Mouse (Mus musculus) heart, postnatal 4 days (tissue): ENCODE measurements around the gene Aloxe3. TPM values are rescaled to one million over a fixed set of nuclear protein-coding genes. Genes with fewer than 3 reads are reported as not detected.
A peak's percentile ranks its signal among the peaks of the same experiment; 100 is the strongest.

Experiments
- DNase-seq: peaks from one replicate; pipeline ENCODE4 v3.0.0; 2021
- total RNA-seq, 2 experiments: library from RNA; stranded (reverse); gene quantifications; 2 replicates each; pipeline ENCODE4 v1.2.3; 2021

Aloxe3 gene
- total RNA-seq, 2 experiments from 2014 or later, result 0.45 TPM; not detected in 1

GRCm38 (mm10) chr11:69095511-69096231, 30.0 kb upstream of the Aloxe3 start:
- DNase-seq, result peak; percentile 47

DNA sequence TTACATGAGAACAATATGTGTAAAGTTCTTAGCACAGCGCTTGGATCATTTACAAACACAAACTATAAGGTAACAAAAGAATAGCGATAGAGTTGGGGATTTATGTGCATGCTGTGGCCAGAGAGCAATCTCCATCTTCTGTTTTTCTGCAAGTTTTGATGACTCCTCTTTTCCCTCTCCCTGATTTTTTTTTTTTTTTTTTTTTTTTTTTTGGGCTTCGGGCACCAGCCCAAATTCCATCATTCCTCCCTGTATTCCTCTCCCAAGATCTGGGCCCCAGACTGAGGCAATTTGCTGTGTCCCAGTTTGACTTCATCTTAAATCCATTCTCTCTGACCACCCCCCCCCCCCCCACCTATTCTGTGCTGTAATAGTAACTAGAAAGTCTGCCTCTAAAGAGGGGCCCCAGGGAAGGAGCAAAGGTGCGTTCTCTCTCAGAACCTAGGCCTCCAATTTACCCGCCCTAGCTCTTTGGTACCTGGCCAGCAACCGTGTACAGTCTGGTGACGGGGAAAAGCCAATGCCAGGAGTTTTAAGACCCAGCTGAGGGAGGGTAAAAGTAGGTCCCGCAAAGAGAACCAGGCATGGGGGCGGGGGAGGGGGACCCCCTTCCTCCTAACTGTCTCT, 29.2 kb upstream of the Aloxe3 start:
- DNase-seq, result no peak

DNA sequence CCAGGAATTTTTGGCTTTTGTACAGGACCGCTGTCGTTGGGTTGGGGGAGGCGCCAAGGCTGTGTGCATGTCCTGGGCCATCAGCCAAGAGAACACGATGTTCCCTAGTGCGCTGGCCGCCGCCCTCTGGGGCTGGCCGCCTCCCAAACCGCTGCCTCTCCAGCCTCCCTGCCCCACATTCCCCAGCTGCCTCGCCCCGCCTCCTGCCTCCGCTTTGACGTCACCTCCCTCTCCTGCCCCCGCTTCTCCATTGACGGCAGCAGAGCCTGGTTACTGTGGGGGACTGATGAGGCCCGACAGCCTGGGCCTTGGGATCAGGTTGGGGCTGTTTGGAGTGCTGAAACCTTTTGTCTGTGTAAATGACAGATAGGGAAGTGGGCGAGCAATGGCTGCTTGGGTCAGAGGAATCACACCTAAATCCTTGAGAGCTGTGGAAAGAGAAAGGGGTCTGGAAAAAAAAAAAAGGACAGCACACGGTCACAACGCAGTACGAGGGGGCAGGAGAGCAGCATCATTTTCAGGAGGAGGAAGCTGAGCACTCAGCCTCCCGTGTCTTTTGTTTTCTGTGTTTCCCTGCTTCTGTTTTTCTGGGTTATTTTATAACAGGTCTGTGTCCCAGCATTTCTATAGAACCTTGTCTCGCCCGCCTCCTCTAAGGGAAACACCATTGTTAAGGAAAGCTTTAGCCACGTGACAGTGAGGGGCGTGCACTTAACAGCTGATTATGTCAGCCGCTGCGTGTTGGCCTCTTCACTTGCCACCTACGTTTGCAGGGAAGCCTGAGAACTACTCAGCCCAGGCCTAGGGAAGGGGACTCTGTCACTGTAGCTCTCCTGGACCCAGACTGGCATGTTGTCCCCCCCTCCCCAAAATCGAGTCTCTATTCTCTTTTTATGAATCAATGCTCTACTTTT, 28.5 kb upstream of the Aloxe3 start:
- peak; percentile 100 for DNase-seq

DNA sequence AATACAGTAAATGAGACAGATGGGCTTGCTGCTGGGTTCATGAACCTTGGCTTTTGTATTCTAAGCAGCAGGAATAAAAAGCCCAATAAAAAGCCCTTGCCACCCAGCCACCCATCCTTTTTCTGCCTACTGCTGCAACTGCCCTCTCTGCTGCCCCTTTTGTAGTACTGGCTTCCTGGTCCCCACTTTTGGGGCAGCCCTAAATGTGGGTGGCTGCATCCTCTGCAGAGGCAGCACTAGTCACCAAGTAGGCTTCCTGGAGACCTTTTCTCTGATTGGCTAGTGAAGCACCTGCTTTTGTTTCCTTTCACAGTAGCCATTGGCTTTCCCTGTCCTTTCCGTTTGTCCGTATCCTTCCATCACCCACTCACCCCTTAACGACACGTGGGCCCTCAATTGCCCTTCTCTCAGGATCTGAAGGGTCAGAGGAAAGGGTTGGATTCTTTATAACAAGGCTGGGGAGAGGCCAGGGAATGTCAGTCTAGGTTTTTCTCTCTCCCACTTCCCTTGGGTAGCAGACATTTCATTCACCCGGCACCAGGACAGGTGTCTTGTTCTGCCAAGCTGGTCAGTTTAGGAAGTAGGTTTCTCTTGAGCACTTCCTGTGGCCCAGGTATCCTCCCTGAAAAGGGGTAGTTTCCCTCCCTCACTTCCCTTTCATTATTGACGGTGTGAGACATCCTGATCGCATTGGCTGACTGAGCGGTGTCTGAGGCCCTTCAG, 27.5 kb upstream of the Aloxe3 start:
- DNase-seq, result peak; percentile 26

DNA sequence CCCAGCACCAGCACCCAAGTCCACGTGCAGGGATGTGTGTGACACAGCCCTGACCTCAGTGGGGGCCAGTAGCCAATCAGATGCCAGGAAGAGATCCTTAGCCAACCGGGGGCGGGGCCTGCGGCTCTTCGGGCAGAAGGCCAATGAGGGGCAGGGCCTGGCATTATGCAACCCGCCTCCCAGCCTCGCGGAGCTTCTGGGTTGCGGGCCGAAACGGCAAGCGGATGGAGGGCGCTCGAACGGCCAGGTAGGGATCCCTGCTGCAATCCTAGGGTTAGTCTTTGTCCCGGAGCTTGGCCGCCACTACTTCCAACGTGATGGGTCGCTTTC, 27.0 kb upstream of the Aloxe3 start:
- peak; percentile 99 for DNase-seq

DNA sequence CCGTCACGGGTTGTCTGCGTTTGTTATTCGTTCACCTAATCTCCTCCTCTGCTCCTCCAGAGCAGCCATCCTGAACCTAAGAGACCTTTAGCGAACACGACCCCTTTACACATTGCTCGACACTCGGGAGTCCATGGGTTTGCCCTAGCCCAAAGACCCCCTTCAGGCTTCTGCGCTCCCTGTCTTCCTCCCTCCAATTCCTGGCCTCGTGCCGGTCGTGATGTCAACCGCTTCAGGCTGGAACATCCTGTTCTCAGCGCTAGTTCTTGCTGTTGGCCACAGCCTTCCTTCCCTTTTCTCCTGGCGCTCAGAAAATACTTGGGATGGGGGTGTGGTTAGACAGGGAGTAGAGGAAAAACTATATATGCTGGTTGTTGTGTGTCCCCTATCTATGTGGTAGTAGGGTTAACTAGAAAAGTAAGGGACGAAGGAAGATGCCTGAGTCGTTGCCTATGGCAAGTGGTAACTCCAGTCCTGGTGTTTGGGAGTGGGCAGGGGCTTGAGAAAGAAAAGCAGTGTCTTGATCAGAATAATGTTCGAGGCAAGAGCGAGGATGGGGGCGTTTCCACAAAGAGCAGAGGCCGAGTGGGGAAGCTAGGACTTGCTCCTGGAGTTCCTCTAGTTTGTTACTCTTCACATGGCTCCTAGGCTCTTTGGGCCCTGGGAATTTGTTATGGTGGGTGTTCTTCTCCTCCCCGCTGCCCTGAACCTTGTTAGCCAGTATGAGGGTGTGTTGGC, 26.4 kb upstream of the Aloxe3 start:
- DNase-seq, result peak; percentile 93

- peak; percentile 97 for DNase-seq
These were observed 25.8 kb upstream of the Aloxe3 start for GRCm38 (mm10) chr11:69099915-69100345.

DNA sequence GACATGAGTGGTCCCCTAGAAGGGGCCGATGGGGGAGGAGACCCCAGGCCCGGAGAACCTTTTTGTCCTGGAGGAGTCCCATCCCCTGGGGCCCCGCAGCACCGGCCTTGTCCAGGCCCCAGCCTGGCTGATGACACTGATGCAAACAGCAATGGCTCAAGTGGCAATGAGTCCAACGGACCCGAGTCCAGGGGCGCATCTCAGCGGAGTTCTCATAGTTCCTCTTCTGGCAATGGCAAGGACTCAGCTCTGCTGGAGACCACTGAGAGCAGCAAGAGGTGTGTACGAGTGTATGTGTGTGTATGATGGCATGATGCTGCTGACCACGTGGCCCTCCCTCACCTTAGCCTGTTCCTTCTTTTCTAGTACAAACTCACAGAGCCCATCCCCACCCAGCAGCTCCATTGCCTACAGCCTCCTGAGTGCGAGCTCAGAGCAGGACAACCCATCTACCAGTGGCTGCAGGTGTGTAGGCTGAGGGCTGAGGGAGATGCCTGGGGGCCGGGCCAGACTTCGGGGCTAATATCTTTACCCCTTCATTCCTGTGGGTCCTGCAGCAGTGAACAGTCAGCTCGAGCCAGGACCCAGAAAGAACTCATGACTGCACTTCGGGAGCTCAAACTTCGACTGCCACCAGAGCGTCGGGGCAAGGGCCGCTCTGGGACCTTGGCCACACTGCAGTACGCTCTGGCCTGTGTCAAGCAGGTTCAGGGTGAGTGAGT, 24.9 kb upstream of the Aloxe3 start:
- peak; percentile 32 for DNase-seq

DNA sequence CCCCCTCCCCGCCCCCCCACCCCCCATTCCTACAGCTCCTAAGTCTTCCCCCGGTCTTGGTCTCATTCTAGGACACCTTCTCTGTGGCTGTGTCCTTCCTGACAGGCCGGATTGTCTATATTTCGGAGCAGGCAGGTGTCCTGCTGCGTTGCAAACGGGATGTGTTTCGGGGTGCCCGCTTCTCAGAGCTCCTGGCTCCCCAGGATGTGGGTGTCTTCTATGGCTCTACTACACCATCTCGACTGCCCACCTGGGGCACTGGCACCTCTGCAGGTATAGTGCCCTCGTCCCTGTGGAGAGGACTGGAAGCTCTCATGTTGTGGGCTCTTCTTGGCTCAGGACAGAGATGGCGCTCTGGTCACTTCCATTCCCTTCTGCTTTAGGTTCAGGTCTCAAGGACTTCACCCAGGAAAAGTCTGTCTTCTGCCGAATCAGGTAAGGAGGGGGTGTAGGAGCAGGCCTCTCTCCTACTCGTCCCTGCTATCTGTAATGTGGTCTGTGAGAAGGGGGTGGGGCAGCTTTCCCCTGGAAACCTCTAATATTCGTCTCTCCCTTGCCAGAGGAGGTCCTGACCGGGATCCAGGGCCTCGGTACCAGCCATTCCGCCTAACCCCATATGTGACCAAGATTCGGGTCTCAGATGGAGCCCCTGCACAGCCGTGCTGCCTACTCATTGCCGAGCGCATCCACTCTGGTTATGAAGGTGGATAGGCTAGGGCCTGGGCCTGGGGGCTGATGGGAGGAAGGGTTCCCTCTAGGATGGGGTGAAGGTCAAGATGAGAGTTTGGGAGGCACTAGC, 23.9 kb upstream of the Aloxe3 start:
- peak; percentile 17 for DNase-seq

DNA sequence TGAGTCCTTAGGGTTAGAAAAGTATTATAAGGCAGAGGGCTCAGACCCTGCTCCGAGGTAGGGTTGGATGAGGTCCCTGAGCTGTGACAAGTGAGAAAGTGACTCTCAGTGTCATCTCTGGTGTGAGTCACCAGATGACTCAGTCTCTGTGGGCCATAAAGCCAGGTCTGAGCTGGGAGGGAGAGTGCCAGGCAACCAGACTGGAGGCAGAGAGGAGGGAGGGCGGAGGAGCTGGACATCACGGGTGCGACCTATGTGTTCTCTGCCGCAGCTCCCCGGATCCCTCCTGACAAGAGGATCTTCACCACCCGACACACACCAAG, 23.3 kb upstream of the Aloxe3 start:
- DNase-seq, result peak; percentile 9

DNA sequence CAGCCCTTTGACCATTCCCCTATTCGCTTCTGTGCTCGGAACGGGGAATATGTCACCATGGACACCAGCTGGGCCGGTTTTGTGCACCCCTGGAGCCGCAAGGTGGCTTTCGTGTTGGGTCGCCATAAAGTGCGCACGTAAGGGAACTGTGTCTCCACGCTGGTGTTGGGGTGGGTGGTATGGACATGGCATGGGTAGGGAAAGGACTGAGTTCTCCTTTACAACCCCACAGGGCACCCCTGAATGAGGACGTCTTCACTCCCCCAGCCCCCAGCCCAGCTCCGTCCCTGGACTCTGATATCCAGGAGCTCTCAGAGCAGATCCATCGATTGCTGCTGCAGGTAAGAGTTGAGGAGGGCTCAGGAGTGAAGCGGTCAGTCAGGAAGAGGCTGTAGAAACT, 22.6 kb upstream of the Aloxe3 start:
- peak; percentile 5 for DNase-seq

- peak; percentile 6 for DNase-seq
These were observed 21.9 kb upstream of the Aloxe3 start for GRCm38 (mm10) chr11:69103531-69104435.

DNA sequence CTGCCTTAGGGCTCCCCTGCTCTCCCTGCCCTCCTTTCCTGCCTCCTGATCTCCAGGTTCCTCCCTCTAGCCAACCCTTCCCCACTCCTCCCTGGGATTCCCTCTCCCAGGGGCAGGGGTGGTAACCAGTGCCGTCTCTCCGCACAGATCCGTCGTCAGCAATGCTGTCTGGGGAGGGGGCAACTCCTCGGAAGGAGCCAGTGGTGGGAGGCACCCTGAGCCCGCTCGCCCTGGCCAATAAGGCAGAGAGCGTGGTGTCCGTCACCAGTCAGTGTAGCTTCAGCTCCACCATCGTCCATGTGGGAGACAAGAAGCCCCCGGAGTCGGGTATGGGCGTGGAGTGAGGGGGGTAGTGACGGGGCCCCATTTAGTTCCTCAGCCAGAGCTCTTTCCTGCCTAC, 21.2 kb upstream of the Aloxe3 start:
- peak; percentile 6 for DNase-seq

GRCm38 (mm10) chr11:69105227-69105626, 20.5 kb upstream of the Aloxe3 start:
- DNase-seq, result peak; percentile 4

GRCm38 (mm10) chr11:69105796-69106195, 19.9 kb upstream of the Aloxe3 start:
- peak; percentile 12 for DNase-seq

GRCm38 (mm10) chr11:69106299-69106698, 19.4 kb upstream of the Aloxe3 start:
- DNase-seq, result peak; percentile 19

GRCm38 (mm10) chr11:69106842-69107241, 18.9 kb upstream of the Aloxe3 start:
- DNase-seq, result peak; percentile 11

- DNase-seq, result no peak
These were observed 18.0 kb upstream of the Aloxe3 start for GRCm38 (mm10) chr11:69107676-69108075.

DNA sequence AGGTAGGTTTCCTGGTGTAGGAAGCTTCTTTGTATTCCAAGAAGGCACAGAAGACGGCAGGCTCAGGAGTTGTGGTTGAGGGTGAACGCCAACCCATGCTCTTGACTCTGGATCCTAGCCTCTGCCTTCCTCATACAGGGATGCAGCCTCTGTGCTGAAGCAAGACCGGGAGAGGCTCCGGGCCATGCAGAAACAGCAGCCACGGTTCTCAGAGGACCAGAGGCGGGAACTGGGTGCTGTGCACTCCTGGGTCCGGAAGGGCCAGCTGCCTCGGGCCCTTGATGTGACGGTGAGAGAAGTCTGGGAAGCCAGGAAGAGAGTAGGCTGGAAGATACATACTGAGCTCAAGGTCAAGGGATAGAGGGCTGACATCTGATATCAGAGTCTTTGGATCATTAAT, 17.5 kb upstream of the Aloxe3 start:
- DNase-seq, result no peak
